Mouse (Mus musculus) brain, embryonic 18.5 days (tissue): ENCODE data around the gene Ugt2b5.
"Not testable (repeated sequence)": the region's sequence is repeated elsewhere in the genome, so short reads cannot be mapped to it uniquely, and the experiment has no call there.

Source experiments
- DNase-seq: peaks from one replicate; pipeline ENCODE4 v3.0.0-alpha.2; 2012; ENCODE audit warnings: low read depth, low spot score

Ugt2b5 gene

DNA sequence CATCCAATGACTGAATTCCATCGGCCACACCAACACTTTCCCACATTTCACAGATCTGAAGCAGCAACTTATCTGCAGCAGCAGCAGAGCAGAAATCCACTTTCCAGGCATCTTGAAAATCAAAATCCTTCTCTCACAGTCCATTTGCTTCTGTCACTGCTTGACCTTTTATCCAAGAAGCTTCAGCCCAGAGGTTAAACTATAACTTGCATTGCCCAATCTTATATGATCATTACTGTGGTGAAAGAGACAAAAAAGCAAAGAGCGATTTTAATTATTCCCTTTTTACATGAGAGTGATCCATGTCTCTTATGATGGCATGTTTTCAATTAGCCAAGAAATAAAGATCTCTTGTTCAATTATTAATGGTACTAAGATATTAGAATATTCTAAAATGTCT is at the start of gene Ugt2b5:
TSS of gene Ugt2b5 (minus strand) at position 123 of the 400 bp plus-strand sequence.
- DNase-seq = not testable (repeated sequence)

DNA sequence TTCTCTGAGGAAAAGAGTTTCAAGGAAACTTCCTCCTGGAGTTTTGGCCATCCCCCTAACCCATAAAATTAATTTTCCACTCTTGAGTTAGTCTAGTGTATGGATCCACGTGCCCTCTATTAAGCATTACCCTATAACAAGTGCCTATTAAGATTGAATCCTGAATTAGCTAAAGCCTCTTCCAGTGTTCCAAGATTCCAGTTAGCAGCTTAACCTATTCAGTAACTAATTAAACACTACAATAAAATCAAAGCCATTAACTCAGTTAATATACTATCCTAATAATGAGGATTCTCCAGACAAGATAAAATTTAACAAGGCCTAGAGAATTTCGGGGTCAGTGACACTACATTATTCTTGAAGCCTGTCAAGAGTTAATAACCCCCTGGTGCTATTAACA is 35.7 kb upstream of the Ugt2b5 start:
- not testable (repeated sequence) for DNase-seq

DNA sequence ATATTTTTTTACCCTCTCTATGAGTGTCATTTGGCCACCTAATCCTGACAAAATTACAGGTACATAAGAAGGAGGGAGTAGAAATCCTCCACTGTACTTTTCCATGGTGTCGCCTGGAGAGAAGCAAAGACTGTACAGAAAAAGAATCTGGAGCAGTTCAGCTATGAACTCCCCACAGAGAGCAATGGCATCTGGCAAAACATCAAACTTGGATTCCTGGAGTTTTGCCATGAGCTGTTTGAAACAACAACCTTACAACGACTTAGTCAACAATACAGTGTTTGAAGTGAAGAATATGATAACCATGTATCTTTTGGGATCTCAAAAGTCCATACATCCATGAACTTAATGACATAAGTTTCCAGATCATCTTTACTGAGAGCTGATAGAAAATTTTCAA is 34.6 kb upstream of the Ugt2b5 start:
- DNase-seq = no peak

DNA sequence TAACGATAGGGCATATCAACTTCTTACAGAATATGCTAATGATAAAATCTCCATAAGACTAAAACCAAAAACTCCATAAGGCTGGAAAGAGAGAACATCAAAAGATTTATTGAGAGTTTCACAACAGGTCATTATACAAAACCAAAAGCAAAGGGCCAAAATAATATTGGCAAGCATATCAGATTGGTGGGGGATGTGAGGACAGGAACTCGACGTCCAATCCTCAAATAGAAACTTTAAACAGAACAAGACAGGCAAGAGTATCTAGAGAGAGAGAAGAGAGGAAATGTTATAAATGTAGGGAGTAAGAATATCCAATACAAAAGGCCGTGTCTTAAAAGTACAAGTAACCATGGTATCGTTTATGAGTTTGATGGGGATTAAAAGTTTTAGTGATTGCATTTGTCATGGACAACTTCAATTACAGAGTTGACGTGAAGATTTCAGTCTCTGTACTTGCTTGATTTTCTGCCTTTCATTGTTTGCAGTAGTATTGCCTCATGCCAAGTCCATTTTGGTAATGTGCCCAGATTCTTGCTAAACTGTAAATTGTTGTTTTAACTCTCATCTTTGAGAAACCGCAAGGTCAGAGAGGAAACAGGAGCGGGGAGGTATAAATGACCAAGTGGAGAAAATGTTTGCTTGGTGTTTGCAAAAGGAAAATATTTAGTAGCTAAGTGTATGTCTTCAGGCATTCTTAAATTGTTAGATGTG is 7.8 kb upstream of the Ugt2b5 start:
- DNase-seq = no peak

DNA sequence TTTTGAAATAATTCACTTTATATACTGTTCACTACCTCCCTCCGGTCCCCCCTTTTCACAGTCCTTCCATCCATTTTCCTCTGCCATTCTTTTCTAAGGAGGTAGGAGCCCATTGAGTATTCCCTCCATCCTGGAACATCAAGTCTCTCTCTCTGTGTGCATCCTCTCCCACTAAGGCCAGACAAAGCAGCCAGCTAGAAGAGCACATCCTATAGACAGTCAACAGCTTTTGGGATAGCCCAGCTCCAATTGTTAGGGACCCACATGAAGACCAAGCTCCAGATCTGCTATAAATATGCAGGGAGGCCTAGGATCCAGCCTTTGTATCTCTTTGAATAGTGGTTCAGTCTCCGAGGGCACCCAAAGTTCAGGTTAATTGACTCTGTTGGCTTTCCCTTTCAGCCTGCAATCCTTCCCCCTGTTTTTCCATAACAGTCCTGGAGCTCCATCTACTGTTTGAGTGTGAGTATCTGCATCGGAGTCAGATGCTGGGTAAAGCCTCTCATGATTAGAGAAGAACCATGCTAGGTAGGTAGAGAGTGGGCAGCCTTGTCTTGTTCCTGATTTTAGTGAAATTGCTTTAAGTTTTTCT is 2.8 kb upstream of the Ugt2b5 start:
- DNase-seq = no peak

DNA sequence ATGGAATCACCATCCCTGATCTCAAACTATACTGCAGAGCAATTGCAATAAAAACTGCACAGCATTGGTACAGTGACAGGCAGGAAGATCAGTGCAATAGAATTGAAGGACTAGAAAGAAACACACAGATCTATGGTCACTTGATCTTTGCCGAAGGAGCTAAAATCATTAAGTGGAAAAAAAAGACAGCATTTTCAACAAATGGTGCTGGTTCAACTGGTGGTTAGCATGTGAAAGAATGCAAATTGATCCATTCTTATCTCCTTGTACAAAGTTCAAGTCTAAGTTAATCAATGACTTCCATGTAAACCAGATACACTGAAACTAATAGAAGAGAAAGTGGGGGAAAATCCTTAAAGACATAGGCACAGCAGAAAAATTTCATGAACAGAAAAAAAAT is 36.4 kb downstream of the Ugt2b5 start:
- DNase-seq = not testable (repeated sequence)

DNA sequence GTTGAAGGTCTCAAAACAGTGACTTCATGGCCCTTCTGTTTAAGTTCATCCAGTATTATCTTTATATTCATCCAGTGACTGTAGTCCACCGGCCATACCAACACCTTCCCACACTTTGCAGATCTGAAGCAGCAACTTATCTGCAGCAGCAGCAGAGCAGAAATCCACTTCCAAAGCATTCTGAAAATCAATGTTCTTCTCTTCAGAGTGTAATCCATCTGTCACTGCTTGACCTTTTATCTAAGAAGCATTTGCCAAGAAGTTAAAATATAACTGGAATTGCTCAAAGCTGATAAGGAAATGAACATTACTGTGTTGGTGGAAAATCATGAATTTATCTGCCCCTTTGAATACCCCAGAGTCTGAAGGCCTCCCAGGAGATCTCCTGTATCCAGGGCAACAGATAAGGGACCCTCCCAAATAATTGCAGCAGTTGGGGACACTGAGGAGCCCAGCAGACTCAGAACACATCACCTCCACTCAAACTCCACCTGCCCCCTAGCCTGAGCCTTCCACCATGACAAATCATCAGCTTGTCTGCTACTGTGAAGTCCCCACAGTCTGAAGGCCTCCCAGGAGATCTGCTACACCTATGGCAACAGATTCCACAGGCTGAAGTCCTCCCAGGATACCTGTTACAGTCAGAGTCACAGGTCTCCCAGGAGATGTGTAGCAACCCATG is 47.6 kb downstream of the Ugt2b5 start, which contains the start of gene Ugt2b36:
TSS of gene Ugt2b36 (minus strand) at position 210 of the 682 bp plus-strand sequence.
- no peak for DNase-seq

DNA sequence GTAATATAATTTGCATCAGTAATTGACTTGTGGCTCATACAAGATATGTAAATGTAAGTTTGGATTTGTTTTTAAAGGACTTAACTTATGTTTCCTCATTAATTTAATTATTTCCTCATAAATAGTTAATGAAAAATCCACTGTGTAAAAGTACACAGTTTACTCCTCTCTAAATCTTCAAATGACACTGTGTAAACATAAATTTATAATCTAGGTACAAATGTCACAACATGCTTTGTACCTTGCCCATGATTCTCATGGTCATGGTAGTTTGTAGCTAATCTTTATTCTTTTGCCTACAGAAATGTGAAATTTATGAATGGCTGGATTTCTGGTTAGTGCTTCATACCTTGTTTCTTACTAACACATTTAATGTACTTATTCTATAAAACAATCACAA is 49.0 kb downstream of the Ugt2b5 start:
- DNase-seq = no peak

DNA sequence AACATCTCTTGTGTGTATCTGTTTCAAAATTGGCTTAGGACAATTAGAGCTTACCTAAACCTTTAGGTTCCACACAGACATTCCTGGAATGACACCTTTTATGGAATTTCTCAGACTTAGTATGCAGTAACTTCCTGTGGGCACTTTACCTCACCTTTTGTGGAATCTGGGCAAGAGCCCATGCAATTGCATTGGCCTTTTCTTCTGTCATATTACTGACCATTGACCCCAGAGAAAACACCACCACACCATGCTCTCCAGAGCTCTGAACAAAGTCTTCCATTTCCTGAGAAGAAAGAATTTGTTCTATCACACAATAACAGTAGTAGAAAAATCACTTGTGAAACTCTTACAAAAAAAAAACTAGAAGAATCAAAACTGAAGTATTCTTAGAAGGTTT is 50.9 kb downstream of the Ugt2b5 start:
- DNase-seq = no peak

DNA sequence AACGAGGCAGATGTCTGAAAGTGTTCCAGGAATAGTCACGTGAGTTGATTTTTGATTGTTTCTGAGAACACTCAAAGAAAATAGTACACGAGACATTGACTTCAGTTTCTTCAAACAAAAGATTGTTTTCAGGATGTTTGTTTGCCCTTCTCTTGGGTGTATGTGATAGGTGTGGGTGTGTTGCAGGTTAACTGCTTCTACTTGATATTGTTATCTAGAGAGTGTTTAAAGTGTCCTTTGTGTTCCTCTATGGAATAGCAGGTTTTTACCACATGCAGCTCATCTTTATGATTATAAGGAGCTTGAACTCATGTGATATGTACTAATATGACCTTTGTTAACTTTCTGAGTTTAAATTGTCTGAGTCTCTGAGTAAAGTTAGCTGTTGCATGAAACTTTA is 53.8 kb downstream of the Ugt2b5 start:
- no peak for DNase-seq
